Mouse (Mus musculus): ENCODE results near the gene Kcnk10. TPM values are rescaled to one million over a fixed set of nuclear protein-coding genes. Genes with fewer than 3 reads are reported as not detected.
"Not testable (repeated sequence)": the region's sequence is repeated elsewhere in the genome, so short reads cannot be mapped to it uniquely, and the experiment has no call there.

Gene Kcnk10
- polyA plus RNA-seq (2015; fragmentation: Nextera tagmentation; extraction: Ambion mirVana), result 27.2 and 30.3 TPM in 2 replicates

GRCm38 (mm10) chr12:98577861-98578360, at the start of gene Kcnk10:
TSS of gene Kcnk10 (minus strand) at chr12:98578310.
- Histone ChIP-seq H3K9ac (peak within 1 kb of the TSS; percentile 75), H3K4me3 (peak within 1 kb of the TSS; percentile 47), H3K9me3 (no peaks in the 10 kb centered on the region), H3K4me2 (peak within 1 kb of the TSS; percentile 87), H3K27me3 (peaks cover 21% of the 10 kb centered on the region), H3K36me3 (no peaks in the 10 kb centered on the region), H3K4me1 (replicated peaks) (peaks cover 43% of the 10 kb centered on the region), H3K27ac (replicated peaks) (peak within 1 kb of the TSS; percentile 64; the same call in 1 of the 2 replicates)
- ATAC-seq (ENCODE audit: low read depth), result no peak
- under 1% methylated on average over 22 of the region's 22 CpGs for WGBS

GRCm38 (mm10) chr12:98627392-98628259, 49.5 kb upstream of the Kcnk10 start, which contains the start of gene Spata7:
TSS of gene Spata7 (plus strand) at chr12:98628157.
- Histone ChIP-seq H3K27ac (replicated peaks) (peak within 1 kb of the TSS; percentile 75), H3K9me3 (no peaks in the 10 kb centered on the region; the same call in 1 of the 2 replicates), H3K27me3 (no peaks in the 10 kb centered on the region), H3K4me1 (replicated peaks) (peaks cover 17% of the 10 kb centered on the region), H3K9ac (peak within 1 kb of the TSS; percentile 80), H3K4me2 (peak within 1 kb of the TSS; percentile 67), H3K4me3 (peak within 1 kb of the TSS; percentile 84), H3K36me3 (peaks cover 6% of the 10 kb centered on the region; the same call in 1 of the 2 replicates)
- ATAC-seq (ENCODE audit: low read depth), result peak; percentile 91
- 5% methylated on average over 32 of the region's 32 CpGs for WGBS

GRCm38 (mm10) chr12:98623266-98623665, 45.2 kb upstream of the Kcnk10 start:
- 84% methylated on average over 10 of the region's 10 CpGs for WGBS
- H3K4me3 ChIP-seq; ATAC-seq (ENCODE audit: low read depth): not testable (repeated sequence)

GRCm38 (mm10) chr12:98620922-98621321, 42.8 kb upstream of the Kcnk10 start:
- WGBS, result 36% methylated on average over 6 of the region's 6 CpGs
- not testable (repeated sequence) for H3K27me3 ChIP-seq; H3K36me3 ChIP-seq; H3K4me1 ChIP-seq (replicated peaks); H3K27ac ChIP-seq (replicated peaks); H3K4me2 ChIP-seq; H3K9me3 ChIP-seq; H3K9ac ChIP-seq; H3K4me3 ChIP-seq
- peak; percentile 56 for ATAC-seq (ENCODE audit: low read depth)

More at GRCm38 (mm10) chr12:98623266-98623665, 45.2 kb upstream of the Kcnk10 start:
- H3K9me3 ChIP-seq; H3K4me2 ChIP-seq; H3K27ac ChIP-seq (replicated peaks); H3K9ac ChIP-seq; H3K27me3 ChIP-seq; H3K36me3 ChIP-seq; H3K4me1 ChIP-seq (replicated peaks): not testable (repeated sequence)

- WGBS, result 62% methylated on average over 2 of the region's 2 CpGs
- no peak overlapping the region for H3K9ac ChIP-seq
- no peaks in the 10 kb centered on the region for H3K9me3 ChIP-seq
- H3K36me3 ChIP-seq, result no peaks in the 10 kb centered on the region
- no peak overlapping the region for H3K27ac ChIP-seq (replicated peaks)
- H3K27me3 ChIP-seq, result no peaks in the 10 kb centered on the region
- H3K4me1 ChIP-seq (replicated peaks), result peaks cover 12% of the 10 kb centered on the region
- no peak for ATAC-seq (ENCODE audit: low read depth)
- H3K4me3 ChIP-seq, result no peak overlapping the region
- H3K4me2 ChIP-seq, result no peak overlapping the region
Observed at GRCm38 (mm10) chr12:98619496-98619895, 41.4 kb upstream of the Kcnk10 start.

GRCm38 (mm10) chr12:98615746-98616145, 37.6 kb upstream of the Kcnk10 start:
- Histone ChIP-seq H3K4me1 (replicated peaks) (peaks cover 12% of the 10 kb centered on the region), H3K9ac (no peak overlapping the region), H3K27ac (replicated peaks) (0 out of 2 replicates have a peak overlapping the region, but pooled peaks have one; percentile 71), H3K4me2 (no peak overlapping the region), H3K27me3 (no peaks in the 10 kb centered on the region), H3K4me3 (no peak overlapping the region), H3K9me3 (no peaks in the 10 kb centered on the region), H3K36me3 (no peaks in the 10 kb centered on the region)
- 22% methylated on average over 5 of the region's 5 CpGs for WGBS
- ATAC-seq (ENCODE audit: low read depth), result peak; percentile 41; the same call in 1 of the 2 replicates

GRCm38 (mm10) chr12:98614910-98615508, 36.9 kb upstream of the Kcnk10 start:
- Histone ChIP-seq H3K9ac (no peak overlapping the region), H3K27me3 (no peaks in the 10 kb centered on the region), H3K36me3 (no peaks in the 10 kb centered on the region), H3K4me2 (no peak overlapping the region), H3K4me3 (no peak overlapping the region), H3K4me1 (replicated peaks) (peaks cover 12% of the 10 kb centered on the region), H3K9me3 (no peaks in the 10 kb centered on the region), H3K27ac (replicated peaks) (peak overlapping the region; percentile 71)
- WGBS, result 47% methylated on average over 3 of the region's 3 CpGs
- ATAC-seq (ENCODE audit: low read depth), result peak; percentile 72; the same call in 1 of the 2 replicates

- H3K9me3 ChIP-seq, result no peaks in the 10 kb centered on the region
- no peak overlapping the region for H3K4me2 ChIP-seq
- H3K27ac ChIP-seq (replicated peaks), result no peak overlapping the region
- H3K4me1 ChIP-seq (replicated peaks), result peaks cover 6% of the 10 kb centered on the region; the same call in 1 of the 2 replicates
- no peaks in the 10 kb centered on the region for H3K36me3 ChIP-seq
- no peaks in the 10 kb centered on the region for H3K27me3 ChIP-seq
- WGBS, result 68% methylated on average over 3 of the region's 3 CpGs
- H3K4me3 ChIP-seq, result no peak overlapping the region
- H3K9ac ChIP-seq, result no peak overlapping the region
- ATAC-seq (ENCODE audit: low read depth), result no peak
Observed at GRCm38 (mm10) chr12:98610341-98610740, 32.2 kb upstream of the Kcnk10 start.

GRCm38 (mm10) chr12:98606595-98607290, 28.6 kb upstream of the Kcnk10 start:
- Histone ChIP-seq H3K27me3 (no peaks in the 10 kb centered on the region), H3K9me3 (no peaks in the 10 kb centered on the region), H3K4me2 (no peak overlapping the region), H3K27ac (replicated peaks) (no peak overlapping the region), H3K9ac (no peak overlapping the region), H3K4me1 (replicated peaks) (no peaks in the 10 kb centered on the region), H3K36me3 (no peaks in the 10 kb centered on the region), H3K4me3 (no peak overlapping the region)
- no peak for ATAC-seq (ENCODE audit: low read depth)
- WGBS, result 64% methylated on average over 5 of the region's 5 CpGs

- Histone ChIP-seq H3K27ac (replicated peaks) (no peak overlapping the region), H3K36me3 (no peaks in the 10 kb centered on the region), H3K9ac (no peak overlapping the region), H3K4me3 (no peak overlapping the region), H3K4me1 (replicated peaks) (no peaks in the 10 kb centered on the region), H3K4me2 (no peak overlapping the region), H3K27me3 (no peaks in the 10 kb centered on the region), H3K9me3 (no peaks in the 10 kb centered on the region)
- WGBS, result 81% methylated on average over 1 of the region's 1 CpGs
- ATAC-seq (ENCODE audit: low read depth), result no peak
Observed at GRCm38 (mm10) chr12:98605264-98605663, 27.2 kb upstream of the Kcnk10 start.

- no peak overlapping the region for H3K9ac ChIP-seq
- 61% methylated on average over 6 of the region's 6 CpGs for WGBS
- no peak for ATAC-seq (ENCODE audit: low read depth)
Observed at GRCm38 (mm10) chr12:98602114-98602513, 24.0 kb upstream of the Kcnk10 start.

More at GRCm38 (mm10) chr12:98602114-98602513, 24.0 kb upstream of the Kcnk10 start:
- Histone ChIP-seq H3K4me1 (replicated peaks) (no peaks in the 10 kb centered on the region), H3K4me3 (no peak overlapping the region), H3K27me3 (no peaks in the 10 kb centered on the region), H3K36me3 (no peaks in the 10 kb centered on the region), H3K4me2 (no peak overlapping the region), H3K27ac (replicated peaks) (no peak overlapping the region), H3K9me3 (peaks cover 11% of the 10 kb centered on the region; the same call in 1 of the 2 replicates)

Data from neural tube, embryonic 13.5 days (tissue).